ENCODE assay signal across 38 mouse cellular contexts in the genomic region with DNA sequence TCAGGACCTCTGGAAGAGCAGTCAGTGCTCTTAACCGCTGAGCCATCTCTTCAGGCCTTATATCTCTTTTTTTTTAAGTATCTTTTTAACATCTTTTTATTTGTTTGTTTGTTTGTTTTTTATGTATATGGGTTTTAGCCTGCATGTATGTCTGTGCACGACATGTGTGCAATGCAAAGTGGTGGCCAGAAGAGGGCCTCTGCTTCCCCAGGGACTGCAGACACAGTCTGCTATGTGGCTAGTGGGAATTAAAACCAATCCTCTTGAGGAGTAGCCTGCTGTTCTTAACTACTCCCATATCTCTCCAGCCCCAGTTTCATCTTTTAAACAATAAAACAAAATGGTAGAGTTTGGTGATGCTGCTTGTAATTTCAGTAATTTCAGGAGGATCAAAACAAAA. TPM values are rescaled to one million over a fixed set of nuclear protein-coding genes. Genes with fewer than 3 reads are reported as not detected.
DNase-seq lines count a peak whose midpoint lies in the region; ATAC-seq and TF ChIP-seq lines count a peak whose summit lies in the region.
"Had no signal": no experiment of that assay in that cellular context is flagged by ENCODE, and none has a peak within 500 bp of the region (broad histone marks: within the 10 kb centered on the region; RNA-seq: fewer than 3 reads in every experiment).

No protein-coding gene starts in this region.

- 92% methylated on average over 2 of the region's 2 CpGs for WGBS in kidney, postnatal 0 days
- WGBS in kidney, embryonic 14.5 days: 92% methylated on average over 2 of the region's 2 CpGs

- H3K27me3 ChIP-seq in kidney, postnatal 0 days (ENCODE audit: insufficient read depth, low read length): no peaks in the 10 kb centered on the region
- no peaks in the 10 kb centered on the region for H3K27me3 ChIP-seq in kidney, embryonic 14.5 days (ENCODE audit: control insufficient read depth, insufficient read depth, low read length)
- peaks cover 7% of the 10 kb centered on the region; the same call in 1 of the 2 replicates for H3K27me3 ChIP-seq in E14TG2a.4 (ENCODE audit: insufficient read depth, low read length)
- H3K27me3 ChIP-seq: embryonic facial prominence, embryonic 15.5 days; forebrain, embryonic 13.5 days; heart, embryonic 12.5 days; limb, embryonic 13.5 days; neural tube, embryonic 15.5 days; stomach, embryonic 15.5 days had no signal

- no peak for DNase-seq in kidney, postnatal 0 days (ENCODE audit: low spot score)
- peak; percentile 28 for DNase-seq in 416B (ENCODE audit: low read depth)
- DNase-seq in R1 (ENCODE audit: low read depth, low spot score): peak; percentile 60
- DNase-seq in frontal cortex, adult 2 months (ENCODE audit: extremely low spot score in 1 of 2, low spot score in 1 of 2): no peak
- DNase-seq in spleen, postnatal 14 days (ENCODE audit: low spot score in 2 of 2): no peak
- DNase-seq: adrenal gland, adult 2 months; adrenal gland, postnatal 36 days; cerebellum, adult 2 months; cerebellum, postnatal 14 days; gastrocnemius, postnatal 14 days; heart, adult 18-20 months; heart, postnatal 4 days; kidney, adult 2 months; kidney, postnatal 10 days; lung, postnatal 10 days; midbrain, embryonic 14.5 days; retina, postnatal 1 day; right cerebral cortex, postnatal 14 days; thymus, postnatal 25 days had no signal

- ATAC-seq in kidney, postnatal 0 days (replicated peaks; ENCODE audit: low FRiP score, low read depth): no peak
- ATAC-seq in kidney, embryonic 14.5 days (ENCODE audit: low FRiP score, low TSS enrichment): no peak
- ATAC-seq: activated CD4-positive, CD25-positive, alpha-beta regulatory T cell, adult 4 months; forebrain, embryonic 13.5 days; inflammation-experienced regulatory T-cells, adult 6 months had no signal

- H3K4me2 ChIP-seq in kidney, postnatal 0 days (ENCODE audit: low read length): no peak overlapping the region
- no peak overlapping the region for H3K4me2 ChIP-seq in kidney, embryonic 14.5 days (replicated peaks; ENCODE audit: low read depth, low read length)
- H3K4me2 ChIP-seq: embryonic facial prominence, embryonic 15.5 days; forebrain, embryonic 13.5 days; heart, embryonic 12.5 days; hindbrain, embryonic 13.5 days; limb, embryonic 13.5 days; liver, embryonic 11.5 days; neural tube, embryonic 15.5 days; stomach, embryonic 15.5 days had no signal

- H3K4me1 ChIP-seq in kidney, postnatal 0 days (replicated peaks; ENCODE audit: insufficient read depth, low read length): no peaks in the 10 kb centered on the region
- no peaks in the 10 kb centered on the region for H3K4me1 ChIP-seq in kidney, embryonic 14.5 days (ENCODE audit: control insufficient read depth, insufficient read depth, low read length)
- peaks cover 21% of the 10 kb centered on the region for H3K4me1 ChIP-seq in E14TG2a.4 (replicated peaks; ENCODE audit: low read depth, low read length)
- H3K4me1 ChIP-seq: stomach, embryonic 15.5 days had no signal

- H3K4me3 ChIP-seq in kidney, postnatal 0 days (replicated peaks; ENCODE audit: low read depth, low read length): no peak overlapping the region
- H3K4me3 ChIP-seq in kidney, embryonic 14.5 days (ENCODE audit: low read length): no peak overlapping the region
- no peak overlapping the region for H3K4me3 ChIP-seq in E14TG2a.4 (replicated peaks; ENCODE audit: low read length)
- H3K4me3 ChIP-seq: embryonic facial prominence, embryonic 10.5 days; embryonic facial prominence, embryonic 15.5 days; forebrain, embryonic 13.5 days; heart, embryonic 12.5 days; hindbrain, embryonic 13.5 days; left cerebral cortex, adult 2 months; limb, embryonic 13.5 days; neural tube, embryonic 15.5 days; stomach, embryonic 15.5 days had no signal

- H3K27ac ChIP-seq in kidney, postnatal 0 days: no peak overlapping the region
- H3K27ac ChIP-seq in kidney, embryonic 14.5 days (ENCODE audit: low read depth, low read length): no peak overlapping the region
- H3K27ac ChIP-seq: embryonic facial prominence, embryonic 10.5 days; embryonic facial prominence, embryonic 15.5 days; forebrain, embryonic 13.5 days; hindbrain, embryonic 13.5 days; left cerebral cortex, adult 2 months; limb, embryonic 13.5 days; macrophage; neural tube, embryonic 15.5 days; stomach, embryonic 15.5 days had no signal

- no peak overlapping the region for H3K9ac ChIP-seq in kidney, postnatal 0 days (ENCODE audit: low read depth, low read length)
- H3K9ac ChIP-seq in kidney, embryonic 14.5 days (ENCODE audit: low read depth, low read length): no peak overlapping the region
- H3K9ac ChIP-seq: embryonic facial prominence, embryonic 15.5 days; forebrain, embryonic 13.5 days; heart, embryonic 12.5 days; hindbrain, embryonic 13.5 days; limb, embryonic 13.5 days; neural tube, embryonic 15.5 days; stomach, embryonic 15.5 days had no signal

- no peaks in the 10 kb centered on the region for H3K9me3 ChIP-seq in kidney, postnatal 0 days (replicated peaks; ENCODE audit: low read length)
- no peaks in the 10 kb centered on the region for H3K9me3 ChIP-seq in kidney, embryonic 14.5 days (ENCODE audit: control insufficient read depth, low read length)
- H3K9me3 ChIP-seq in E14TG2a.4 (ENCODE audit: low read length): no peaks in the 10 kb centered on the region
- H3K9me3 ChIP-seq: embryonic facial prominence, embryonic 10.5 days; embryonic facial prominence, embryonic 15.5 days; forebrain, embryonic 13.5 days; heart, embryonic 12.5 days; hindbrain, embryonic 13.5 days; limb, embryonic 13.5 days; neural tube, embryonic 15.5 days; stomach, embryonic 15.5 days had no signal

- TF ChIP-seq CTCF in kidney, postnatal 0 days (IDR thresholded peaks at IDR 0.05; ENCODE audit: low read depth): peak; percentile 22; the same call in 1 of the 2 replicates
- peak; percentile 33 for TF ChIP-seq CTCF in E14TG2a.4 (conservative IDR thresholded peaks at IDR 0.05; ENCODE audit: low read length)

- no peaks in the 10 kb centered on the region for H3K36me3 ChIP-seq in kidney, postnatal 0 days (ENCODE audit: insufficient read depth, low read length)
- peaks cover 1% of the 10 kb centered on the region; the same call in 1 of the 2 replicates for H3K36me3 ChIP-seq in kidney, embryonic 14.5 days (ENCODE audit: control insufficient read depth, insufficient read depth, low read length)
- peaks cover 12% of the 10 kb centered on the region for H3K36me3 ChIP-seq in E14TG2a.4 (ENCODE audit: insufficient read depth, low read length)
- H3K36me3 ChIP-seq: hindbrain, embryonic 13.5 days; limb, embryonic 13.5 days; neural tube, embryonic 15.5 days; stomach, embryonic 15.5 days had no signal

RNA-seq across cellular contexts. Expression of a gene that starts 2.0 kb away (rescaled TPM):
- 78.8 and 83.7 TPM in 2 replicates for polyA plus RNA-seq in kidney, postnatal 0 days (2015; fragmentation: Nextera tagmentation; extraction: Ambion mirVana)
- 79.4 and 100 TPM in 2 replicates for polyA plus RNA-seq in kidney, embryonic 14.5 days (2014; fragmentation: Nextera tagmentation; extraction: Ambion mirVana)
- 14.5 and 17.8 TPM in 2 replicates for polyA plus RNA-seq in frontal cortex, adult 2 months (2012; rRNA removed)

RNA-seq across cellular contexts. Expression of a gene that starts 47.7 kb away (rescaled TPM):
- polyA plus RNA-seq in kidney, postnatal 0 days (2015; fragmentation: Nextera tagmentation; extraction: Ambion mirVana): 36.5 and 40.2 TPM in 2 replicates
- polyA plus RNA-seq in kidney, embryonic 14.5 days (2014; fragmentation: Nextera tagmentation; extraction: Ambion mirVana): 7.5 and 8.5 TPM in 2 replicates
- 25.4 and 26.9 TPM in 2 replicates for polyA plus RNA-seq in frontal cortex, adult 2 months (2012; rRNA removed)
- polyA plus RNA-seq: activated CD4-positive, CD25-positive, alpha-beta regulatory T cell, adult 4 months; adrenal gland, adult 2 months; heart, embryonic 12.5 days; heart, postnatal 0 days; hindbrain, embryonic 13.5 days; inflammation-experienced regulatory T-cells, adult 6 months; large intestine, adult 2 months; liver, embryonic 16.5 days; macrophage; neural tube, embryonic 15.5 days; small intestine, adult 2 months; stomach, embryonic 15.5 days had no signal

Comparison
In these comparisons a context has a peak if more than half of its experiments do, and no peak if none do; other contexts are left out.
1. DNase-seq: peak in 416B (single experiment) and R1 (single experiment); none in kidney, postnatal 0 days (single experiment), frontal cortex, adult 2 months (0 of 2) and spleen, postnatal 14 days (0 of 2).